Mouse (Mus musculus): Measurements from ENCODE around the gene Atp5s.

The Atp5s gene

DNA sequence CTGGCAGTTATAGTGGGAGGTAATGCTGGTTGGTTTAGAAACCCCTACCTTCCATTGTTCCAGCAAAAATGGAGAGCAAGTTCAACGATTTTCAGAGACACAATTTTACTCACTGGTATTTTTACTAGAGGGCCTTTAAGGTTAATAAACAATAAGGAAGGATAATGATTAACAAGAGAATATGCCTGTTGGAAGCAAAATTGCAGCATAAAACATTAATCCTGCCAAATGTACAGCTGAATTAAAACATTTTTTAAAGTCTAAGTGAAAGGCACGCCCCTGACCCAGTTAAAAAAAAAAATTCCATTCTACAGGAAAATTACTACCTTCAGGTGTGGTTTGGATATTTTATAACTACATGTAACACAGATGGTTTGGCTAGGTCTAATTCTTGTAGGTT lies 53.2 kb downstream of the Atp5s start:
- DNase-seq (ENCODE audit: low spot score), result no peak

DNA sequence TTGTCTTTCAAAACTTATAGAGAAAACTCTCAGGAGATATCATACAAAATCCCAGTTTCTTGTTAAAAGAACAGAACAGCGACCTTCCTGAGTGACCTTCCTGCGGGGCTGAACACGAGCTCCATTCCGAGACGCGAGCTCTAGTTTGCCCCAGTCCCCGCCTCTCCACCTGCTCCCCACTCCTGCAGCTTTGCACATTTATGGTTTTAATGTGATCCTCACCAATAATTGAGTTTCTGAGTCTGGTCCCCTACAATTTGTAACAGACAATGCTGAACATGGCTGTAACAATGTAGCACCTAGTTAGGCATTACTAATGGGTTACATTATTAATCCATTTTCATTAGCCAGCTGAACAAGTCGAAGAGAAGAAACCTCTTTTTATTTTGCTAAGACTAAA lies 56.7 kb downstream of the Atp5s start:
- DNase-seq (ENCODE audit: low spot score), result no peak

- DNase-seq (ENCODE audit: low spot score), result no peak
These were observed 57.3 kb downstream of the Atp5s start for GRCm38 (mm10) chr12:69781935-69782650.

- DNase-seq (ENCODE audit: low spot score), result no peak
These were observed 58.7 kb downstream of the Atp5s start for GRCm38 (mm10) chr12:69783247-69784025.

DNA sequence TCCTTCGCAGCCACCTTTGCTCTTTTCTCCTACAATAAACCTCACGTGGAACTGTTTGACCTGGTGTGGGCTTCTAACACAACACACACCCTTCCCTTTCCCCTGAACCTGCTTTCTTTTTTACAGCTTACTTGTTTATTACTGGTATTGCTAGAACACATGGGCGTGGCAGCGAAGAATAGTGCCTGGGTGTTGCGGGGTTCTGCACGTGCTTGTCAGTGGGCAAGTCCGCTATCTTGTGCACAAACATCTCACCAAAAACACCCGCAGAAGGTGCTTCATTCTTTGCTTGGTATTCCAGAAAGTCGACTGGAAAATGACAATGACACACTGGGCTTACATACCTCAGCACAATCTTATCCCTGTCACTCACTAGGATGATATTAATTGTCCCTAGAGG lies 60.7 kb downstream of the Atp5s start:
- DNase-seq (ENCODE audit: low spot score), result no peak

DNA sequence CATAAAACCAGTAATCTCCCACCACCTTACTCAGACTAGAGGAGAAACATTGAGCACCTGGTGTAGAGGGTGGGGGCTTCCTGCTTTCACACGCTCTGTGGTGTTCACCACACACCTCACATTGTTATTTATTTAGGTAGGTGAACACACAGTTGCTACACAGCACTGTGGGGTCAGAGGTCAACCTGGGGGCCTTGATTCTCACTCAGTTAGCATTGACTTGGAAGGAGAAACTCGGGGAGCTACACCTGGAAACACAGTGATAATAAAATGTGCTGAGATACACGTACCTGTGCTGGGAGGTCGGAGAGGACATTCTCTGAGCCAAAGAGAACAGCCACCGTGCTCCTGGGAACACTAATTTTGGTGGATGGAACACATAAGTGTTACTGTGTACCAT lies 63.6 kb downstream of the Atp5s start:
- no peak for DNase-seq (ENCODE audit: low spot score)

DNA sequence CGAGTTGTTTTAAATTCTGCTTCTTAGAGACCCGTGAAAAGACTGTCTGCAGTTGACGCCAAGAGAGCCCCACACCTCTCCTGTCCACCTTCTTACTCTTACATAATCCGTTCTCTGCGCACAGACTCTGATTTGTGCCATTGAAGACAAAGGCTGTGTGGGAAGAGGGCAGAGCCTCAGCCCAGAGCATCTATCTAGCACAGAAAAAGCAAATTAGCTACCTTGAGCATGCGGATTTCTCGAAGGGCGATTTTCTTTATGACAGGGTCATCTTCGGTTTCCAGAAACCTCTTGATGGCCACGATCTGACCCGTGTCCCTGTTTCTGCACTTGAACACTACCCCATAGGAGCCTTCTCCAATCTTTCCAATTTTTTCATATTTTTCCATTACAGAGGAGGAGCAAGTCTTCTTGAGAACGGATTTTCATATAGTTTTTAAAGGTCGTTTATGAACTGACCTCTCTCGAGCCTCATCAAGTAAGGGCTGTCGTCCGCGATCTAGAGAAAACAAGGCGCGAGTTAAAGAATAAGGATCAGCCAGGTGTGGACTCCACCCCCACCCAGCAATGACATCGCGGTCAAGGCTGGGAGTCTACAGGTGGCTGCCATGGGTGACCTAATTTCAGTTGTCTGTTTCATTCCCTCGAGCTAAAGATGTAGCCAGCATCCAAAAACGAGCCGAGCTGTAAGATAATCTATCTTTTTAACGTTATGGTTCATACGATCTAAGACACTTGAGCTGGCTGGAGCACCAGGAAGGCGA lies 65.2 kb downstream of the Atp5s start:
- DNase-seq (ENCODE audit: low spot score), result no peak

- no peak for DNase-seq (ENCODE audit: low spot score)
These were observed 66.1 kb downstream of the Atp5s start, which contains the start of gene Cdkl1 for GRCm38 (mm10) chr12:69790530-69791505. Gene Cdkl1, minus strand, starts transcription at chr12:69791267.

Measured in urinary bladder, postnatal 10 days (tissue).